Mouse (Mus musculus): Measurements from ENCODE around the gene Vdac2. TPM values are rescaled to one million over a fixed set of nuclear protein-coding genes. Genes with fewer than 3 reads are reported as not detected.

The Vdac2 gene
- 31.5 TPM for polyA plus RNA-seq (2015; fragmentation: Illumina TruSeq; extraction: RNeasy Lipid Tissue Mini Kit (QIAGEN cat#74804); ENCODE audit: insufficient read depth, low read depth, low replicate concordance)

GRCm38 (mm10) chr14:21824938-21825337, at the start of gene Vdac2:
TSS of gene Vdac2 (plus strand) at chr14:21825238.

GRCm38 (mm10) chr14:21848166-21849154, 23.4 kb downstream of the Vdac2 start, which contains the start of gene Comtd1:
TSS of gene Comtd1 (minus strand) at chr14:21848977.

Other genes with a start within 250 kb of the Vdac2 start
- not detected for gene Dupd1, start 110.7 kb upstream of the Vdac2 start, polyA plus RNA-seq (2015; fragmentation: Illumina TruSeq; extraction: RNeasy Lipid Tissue Mini Kit (QIAGEN cat#74804); ENCODE audit: insufficient read depth, low read depth, low replicate concordance)
- 2.0 TPM for gene Samd8, start 74.7 kb upstream of the Vdac2 start, polyA plus RNA-seq (2015; fragmentation: Illumina TruSeq; extraction: RNeasy Lipid Tissue Mini Kit (QIAGEN cat#74804); ENCODE audit: insufficient read depth, low read depth, low replicate concordance)
- not detected for gene Dusp13, start 74.1 kb upstream of the Vdac2 start, polyA plus RNA-seq (2015; fragmentation: Illumina TruSeq; extraction: RNeasy Lipid Tissue Mini Kit (QIAGEN cat#74804); ENCODE audit: insufficient read depth, low read depth, low replicate concordance)
- gene Comtd1, start 23.7 kb downstream of the Vdac2 start, polyA plus RNA-seq (2015; fragmentation: Illumina TruSeq; extraction: RNeasy Lipid Tissue Mini Kit (QIAGEN cat#74804); ENCODE audit: insufficient read depth, low read depth, low replicate concordance), result 11.6 TPM
- 5.4 TPM for gene Zfp503, start 164.4 kb downstream of the Vdac2 start, polyA plus RNA-seq (2015; fragmentation: Illumina TruSeq; extraction: RNeasy Lipid Tissue Mini Kit (QIAGEN cat#74804); ENCODE audit: insufficient read depth, low read depth, low replicate concordance)
- gene Lrmda, start 194.5 kb downstream of the Vdac2 start, polyA plus RNA-seq (2015; fragmentation: Illumina TruSeq; extraction: RNeasy Lipid Tissue Mini Kit (QIAGEN cat#74804); ENCODE audit: insufficient read depth, low read depth, low replicate concordance), result 2.9 TPM